Mouse (Mus musculus) MEL (cell line): ENCODE measurements at regions not wholly inside any gene's neighbourhood (a gene's known extent, or its start where the extent isn't known, plus 50 kb on each side); places are given as distances from the start of the nearest gene placed in this dataset.

Experiments
- CTCF ChIP-seq, 3 experiments: IDR thresholded peaks in 2 of 3; conservative IDR thresholded peaks in 1 of 3; 2 replicates each; pipeline ENCODE4 v1.5.1; 2011 to 2012; ENCODE audit warnings: low read length in 3 of 3, low read depth in 2 of 3, mild to moderate bottlenecking in 2 of 3, improper control_type of control experiment in 1 of 3, inconsistent platforms in 1 of 3, mixed read lengths in 1 of 3, moderate library complexity in 1 of 3; ENCODE audit not compliant: control insufficient read depth in 1 of 3, insufficient read depth in 1 of 3, poor library complexity in 1 of 3, severe bottlenecking in 1 of 3
- MEF2A ChIP-seq: IDR thresholded peaks from 2 replicates; pipeline ENCODE4 v1.6.1; 2014; ENCODE audit warnings: low read depth, mild to moderate bottlenecking, inconsistent platforms, low read length, improper control_type of control experiment; ENCODE audit not compliant: poor library complexity, insufficient replicate concordance, severe bottlenecking; ENCODE audit errors: extremely low read depth
- SMC3 ChIP-seq: IDR thresholded peaks from 2 replicates; pipeline ENCODE4 v1.6.1; 2011; ENCODE audit warnings: low read depth, low read length, improper control_type of control experiment
- TCF12 ChIP-seq: IDR thresholded peaks from 2 replicates; pipeline ENCODE4 v1.6.1; 2014; ENCODE audit warnings: low read depth, mild to moderate bottlenecking, inconsistent platforms, low read length, improper control_type of control experiment, moderate library complexity

GRCm38 (mm10) chr9:84779125-84779524 lies 533.4 kb upstream of the Gm11114 start:
- TF ChIP-seq CTCF (IDR thresholded peaks at IDR 0.05 in 2 of 3, conservative IDR thresholded peaks at IDR 0.05 in 1 of 3; ENCODE audit: control insufficient read depth in 1 of 3, insufficient read depth in 1 of 3, low read depth in 2 of 3, low read length in 3 of 3, poor library complexity in 1 of 3, severe bottlenecking in 1 of 3), result no peak
- TF ChIP-seq SMC3, result no peak
- TF ChIP-seq TCF12, result no peak
- no peak for TF ChIP-seq MEF2A
